Mouse (Mus musculus) megakaryocyte, adult 5-6 weeks (primary cell): ENCODE results near the gene Sgpl1. TPM values are rescaled to one million over a fixed set of nuclear protein-coding genes. Genes with fewer than 3 reads are reported as not detected.

Experiments used
- ATAC-seq: 2 replicates; pipeline ENCODE4 v1.8.0; 2016; ENCODE audit warnings: mild to moderate bottlenecking, inconsistent platforms; ENCODE audit not compliant: poor library complexity, severe bottlenecking
- total RNA-seq, 2 experiments: library from RNA; stranded (forward) in 1 of 2; stranded (reverse) in 1 of 2; fragments of 153-499, 151-499 nt in 1 of 2; fragments of 221-1000, 200-1000 nt in 1 of 2; gene quantifications; 2 replicates each; pipeline versions ENCODE4 v1.2.3 to v1.2.4; 2015 to 2017

The Sgpl1 gene
- total RNA-seq, 2 experiments from 2014 or later = 66.9 to 85.2 TPM

DNA sequence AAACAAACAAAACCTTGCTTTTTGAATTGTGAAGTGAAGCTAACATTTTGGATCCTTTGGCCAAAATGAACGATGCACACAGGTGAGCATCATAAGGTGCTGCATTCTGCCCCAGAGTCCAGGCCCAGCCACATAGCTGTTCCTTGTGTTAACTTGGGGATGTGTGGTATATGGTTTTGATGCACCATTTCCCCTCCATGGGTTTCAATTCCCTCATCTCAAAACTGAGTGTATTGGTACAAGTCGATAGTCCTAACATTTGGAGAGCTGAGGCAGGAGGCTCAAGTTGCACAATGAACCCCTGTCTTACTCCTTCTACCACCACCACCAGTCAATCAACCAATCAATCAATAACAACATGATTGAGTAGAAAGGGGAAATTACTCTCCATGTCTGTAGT, 8.9 kb upstream of the Sgpl1 start:
- peak; percentile 56; the same call in 1 of the 2 replicates for ATAC-seq

DNA sequence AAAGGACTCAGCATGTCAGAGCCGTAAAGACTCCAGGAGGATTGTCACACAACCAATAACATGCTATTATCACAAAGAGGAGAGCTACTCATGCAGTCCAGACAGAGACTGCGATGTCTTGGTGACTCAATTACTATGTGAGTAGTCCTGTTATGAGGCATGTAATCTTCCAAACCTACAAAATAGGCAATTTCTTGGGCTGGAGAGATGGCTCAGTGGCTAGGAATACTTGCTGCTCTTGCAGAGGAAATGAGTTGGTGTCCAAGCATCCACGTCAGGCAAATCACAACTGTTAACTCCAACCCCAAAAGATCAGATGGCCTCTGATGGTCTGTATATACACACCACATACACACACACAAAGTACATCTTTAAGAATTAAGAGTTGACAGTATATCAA, 8.1 kb upstream of the Sgpl1 start:
- no peak for ATAC-seq

GRCm38 (mm10) chr10:61152131-61152530, 4.6 kb upstream of the Sgpl1 start:
- no peak for ATAC-seq

- ATAC-seq = no peak
Measured at GRCm38 (mm10) chr10:61150616-61151015, 3.1 kb upstream of the Sgpl1 start.

DNA sequence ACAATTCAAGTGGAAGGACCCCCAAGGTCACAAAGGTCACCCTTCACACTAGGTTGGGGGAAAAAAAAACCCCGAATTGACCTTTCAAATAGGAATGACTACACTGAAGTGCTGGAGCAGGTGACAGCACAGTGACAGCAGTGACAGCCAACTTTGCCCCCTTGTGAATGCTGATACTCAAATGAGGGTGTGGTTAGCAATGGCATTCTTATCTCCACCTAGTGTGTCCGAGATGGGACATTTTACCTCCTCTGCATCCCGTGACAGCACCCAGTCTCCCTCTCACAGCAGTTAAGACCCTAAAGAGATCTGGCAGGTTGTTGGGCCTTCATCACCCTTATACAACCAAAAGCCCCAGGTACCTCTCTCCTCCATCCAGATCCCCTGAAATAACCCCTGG, 2.0 kb upstream of the Sgpl1 start:
- no peak for ATAC-seq

- peak; percentile 37 for ATAC-seq
Measured at GRCm38 (mm10) chr10:61146807-61147156, 721 bp downstream of the Sgpl1 start.

GRCm38 (mm10) chr10:61146119-61146806, 1.2 kb downstream of the Sgpl1 start:
- peak; percentile 43 for ATAC-seq

DNA sequence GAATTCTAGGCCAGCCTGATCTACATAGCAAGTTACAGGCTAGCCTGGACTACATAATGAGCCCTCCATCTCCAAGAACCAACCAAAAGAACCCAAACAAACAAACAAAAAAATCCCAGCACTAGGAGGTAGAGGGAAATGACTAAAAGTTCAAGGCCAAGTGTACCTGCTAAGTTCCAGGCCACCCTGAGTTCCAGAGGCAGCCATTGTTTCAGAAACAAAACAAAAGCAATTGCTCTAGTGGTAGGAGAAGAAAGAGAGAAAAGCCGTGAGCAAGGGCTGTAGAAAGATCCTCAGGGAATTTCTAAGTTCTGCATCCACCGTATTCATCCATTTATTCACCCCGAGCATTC, 1.8 kb downstream of the Sgpl1 start:
- no peak for ATAC-seq

DNA sequence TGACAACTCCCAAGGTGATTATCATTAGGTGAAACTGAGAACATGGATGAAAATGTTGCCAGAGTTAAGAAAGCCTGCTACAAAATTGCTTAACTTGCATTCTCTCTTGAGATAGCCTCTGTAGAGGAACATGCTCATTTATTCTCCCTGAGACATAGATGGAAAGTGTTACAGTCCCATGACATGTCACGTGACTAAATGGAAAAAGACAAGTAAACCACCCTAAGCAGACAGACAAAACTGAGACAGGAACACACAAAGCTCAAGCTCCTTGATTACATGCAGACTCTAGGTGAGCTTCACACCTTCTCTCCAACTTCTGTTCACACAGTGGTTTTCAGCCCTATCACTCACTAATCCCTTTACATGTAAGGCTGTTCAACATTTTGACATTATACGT, 4.2 kb downstream of the Sgpl1 start:
- no peak for ATAC-seq

GRCm38 (mm10) chr10:61137567-61137966, 9.9 kb downstream of the Sgpl1 start:
- no peak for ATAC-seq

GRCm38 (mm10) chr10:61135226-61135839, 12.2 kb downstream of the Sgpl1 start:
- peak; percentile 96 for ATAC-seq

GRCm38 (mm10) chr10:61134041-61134440, 13.5 kb downstream of the Sgpl1 start:
- ATAC-seq = no peak

DNA sequence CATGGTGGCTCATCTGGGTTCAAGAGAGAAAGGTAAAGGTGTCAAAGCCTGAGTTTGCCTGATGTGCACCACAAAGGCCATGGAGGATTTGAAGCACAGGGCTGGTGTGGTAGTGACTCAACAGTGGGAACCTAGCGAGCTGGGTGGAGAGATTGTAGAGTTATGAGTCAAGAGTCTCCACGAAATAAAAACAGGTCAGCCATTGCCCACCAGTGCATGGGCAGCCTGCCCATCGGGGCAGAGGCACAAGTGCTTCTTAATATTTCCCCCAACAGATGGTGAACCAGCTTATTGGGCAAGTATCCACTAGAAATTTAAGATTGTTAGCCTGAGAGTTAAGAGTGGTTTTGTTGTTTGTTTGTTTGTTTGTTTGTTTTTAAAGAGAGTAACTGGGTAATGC, 16.5 kb downstream of the Sgpl1 start:
- no peak for ATAC-seq

- ATAC-seq = no peak
Measured at GRCm38 (mm10) chr10:61128701-61129365, 18.7 kb downstream of the Sgpl1 start.

DNA sequence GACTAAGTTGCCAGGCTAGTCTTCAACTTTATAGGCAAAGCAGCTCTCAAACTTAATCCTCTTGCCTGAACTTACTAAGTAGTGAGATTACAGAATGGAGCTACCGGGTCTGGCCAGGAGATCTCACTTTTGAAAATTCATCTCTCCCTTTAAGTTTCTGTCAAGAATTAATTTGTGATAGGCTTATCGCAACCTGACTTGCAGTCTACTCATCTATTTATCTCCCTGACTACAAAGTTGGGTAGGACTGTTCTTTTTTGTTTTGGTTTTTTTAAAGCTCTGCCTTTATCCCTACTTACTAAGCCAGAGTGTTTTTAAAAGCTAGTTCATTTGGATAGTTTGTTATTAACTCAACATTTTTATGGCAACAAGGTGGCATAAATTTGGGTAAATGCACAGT, 23.0 kb downstream of the Sgpl1 start:
- no peak for ATAC-seq

GRCm38 (mm10) chr10:61123276-61123913, 24.1 kb downstream of the Sgpl1 start:
- ATAC-seq = no peak

GRCm38 (mm10) chr10:61121732-61122131, 25.8 kb downstream of the Sgpl1 start:
- ATAC-seq = peak; percentile 62; the same call in 1 of the 2 replicates

DNA sequence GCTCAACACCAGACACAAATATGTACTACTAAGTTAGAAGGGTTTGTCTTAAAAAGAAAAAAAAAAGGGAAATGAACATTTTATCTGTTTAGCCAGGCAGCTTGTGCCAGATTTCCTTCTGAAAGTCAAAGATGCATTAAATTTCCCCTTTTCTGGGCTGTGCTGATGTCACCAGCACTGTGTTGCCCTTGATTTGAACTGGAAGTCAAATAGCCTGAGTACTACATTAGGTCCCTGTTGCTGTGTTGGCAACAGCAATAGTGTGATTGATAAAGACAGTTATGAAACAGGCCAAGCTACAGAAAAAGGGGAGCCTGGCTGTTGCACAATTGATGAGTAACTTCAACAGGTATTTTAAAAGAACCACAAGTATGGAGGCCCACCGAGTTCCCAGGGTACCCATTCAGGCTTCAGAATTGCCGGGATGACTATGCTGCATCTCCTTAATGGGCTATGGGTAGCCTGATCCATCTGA, 33.2 kb downstream of the Sgpl1 start:
- ATAC-seq = peak; percentile 71

DNA sequence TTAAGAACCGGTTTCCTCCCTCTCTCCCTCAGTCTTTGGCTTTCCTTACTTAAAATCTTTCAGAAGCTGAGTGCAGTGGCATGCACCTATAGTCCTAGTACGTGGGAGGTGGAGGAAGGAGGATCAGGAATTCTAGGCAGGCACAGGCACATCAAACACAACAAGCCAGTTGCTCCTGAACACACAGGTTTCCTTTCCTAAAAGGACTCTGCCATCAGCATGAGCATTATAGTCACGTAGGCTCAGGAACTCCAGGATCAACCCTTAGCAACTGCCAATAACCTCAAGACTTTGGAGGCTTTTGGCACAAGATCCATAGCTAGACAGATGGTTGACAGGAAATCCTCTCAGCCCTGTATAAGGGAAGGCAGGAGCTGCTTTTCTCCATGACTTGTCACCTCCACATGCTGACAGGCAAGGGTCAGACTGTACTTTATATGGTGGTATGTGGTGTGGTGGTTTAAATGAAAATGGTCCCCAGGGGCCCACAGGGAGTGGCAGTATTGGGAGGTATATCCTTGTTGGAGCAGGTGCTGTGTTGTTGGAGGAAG, 43.9 kb downstream of the Sgpl1 start:
- ATAC-seq = no peak

GRCm38 (mm10) chr10:61091866-61092265, 55.6 kb downstream of the Sgpl1 start:
- ATAC-seq = no peak
